Mouse (Mus musculus): ENCODE results near the gene Sprr1b. TPM values are rescaled to one million over a fixed set of nuclear protein-coding genes. Genes with fewer than 3 reads are reported as not detected.

The Sprr1b gene
- polyA plus RNA-seq, 1 experiment, result 0.46 TPM

GRCm38 (mm10) chr3:92417782-92418181 lies 20.8 kb downstream of the Sprr1b start, which contains the start of gene Sprr2j-ps:
Sprr2j-ps (plus strand) TSS chr3:92418082.
- TF ChIP-seq FOSL1 (IDR thresholded peaks at IDR 0.05; ENCODE audit: insufficient read depth, low read length, poor library complexity, severe bottlenecking), result no peak
- no peak for TF ChIP-seq USF1 (IDR thresholded peaks at IDR 0.05; ENCODE audit: low read depth)
- TF ChIP-seq MYOG (IDR thresholded peaks at IDR 0.05; ENCODE audit: control insufficient read depth, extremely low read depth, insufficient read length), result no peak
- TF ChIP-seq MYOD1 (IDR thresholded peaks at IDR 0.05; ENCODE audit: control insufficient read depth, insufficient read length, low read depth), result no peak
- no peak for TF ChIP-seq MAX (IDR thresholded peaks at IDR 0.05)
- no peak for TF ChIP-seq CTCF (IDR thresholded peaks at IDR 0.05; ENCODE audit: control insufficient read depth, insufficient read depth, insufficient read length)
- TF ChIP-seq CEBPB (IDR thresholded peaks at IDR 0.05; ENCODE audit: low read depth), result no peak
- H3K27me3 ChIP-seq (ENCODE audit: control insufficient read depth, insufficient read depth, insufficient read length), result no peaks in the 10 kb centered on the region
- no peaks in the 10 kb centered on the region for H3K79me3 ChIP-seq (ENCODE audit: low read depth)
- H3ac ChIP-seq (ENCODE audit: control insufficient read depth, insufficient read length, low read depth), result no peak within 1 kb of the TSS
- no peaks in the 10 kb centered on the region for H3K79me2 ChIP-seq (ENCODE audit: control insufficient read depth, insufficient read depth)
- H3K36me3 ChIP-seq (ENCODE audit: control insufficient read depth, insufficient read depth), result no peaks in the 10 kb centered on the region
- no peak within 1 kb of the TSS for H3K4me3 ChIP-seq (ENCODE audit: insufficient read depth, poor library complexity, severe bottlenecking)

- Histone ChIP-seq H3K27me3 (ENCODE audit: control insufficient read depth, insufficient read depth, insufficient read length) (no peaks in the 10 kb centered on the region), H3K79me3 (ENCODE audit: low read depth) (no peaks in the 10 kb centered on the region), H3K4me3 (ENCODE audit: insufficient read depth, poor library complexity, severe bottlenecking) (no peak within 1 kb of the TSS), H3ac (ENCODE audit: control insufficient read depth, insufficient read length, low read depth) (no peak within 1 kb of the TSS), H3K36me3 (ENCODE audit: control insufficient read depth, insufficient read depth) (no peaks in the 10 kb centered on the region), H3K79me2 (ENCODE audit: control insufficient read depth, insufficient read depth) (no peaks in the 10 kb centered on the region)
- no peak for TF ChIP-seq FOSL1 (IDR thresholded peaks at IDR 0.05; ENCODE audit: insufficient read depth, low read length, poor library complexity, severe bottlenecking)
- TF ChIP-seq CTCF (IDR thresholded peaks at IDR 0.05; ENCODE audit: control insufficient read depth, insufficient read depth, insufficient read length), result no peak
- TF ChIP-seq USF1 (IDR thresholded peaks at IDR 0.05; ENCODE audit: low read depth), result no peak
- no peak for TF ChIP-seq MYOG (IDR thresholded peaks at IDR 0.05; ENCODE audit: control insufficient read depth, extremely low read depth, insufficient read length)
- TF ChIP-seq CEBPB (IDR thresholded peaks at IDR 0.05; ENCODE audit: low read depth), result no peak
- no peak for TF ChIP-seq MYOD1 (IDR thresholded peaks at IDR 0.05; ENCODE audit: control insufficient read depth, insufficient read length, low read depth)
- TF ChIP-seq MAX (IDR thresholded peaks at IDR 0.05), result no peak
These were observed 30.9 kb downstream of the Sprr1b start, which contains the start of gene Sprr2i for GRCm38 (mm10) chr3:92407691-92408090. Sprr2i (plus strand) TSS chr3:92407991.

GRCm38 (mm10) chr3:92394301-92394700 lies 44.3 kb downstream of the Sprr1b start:
- H3K79me3 ChIP-seq (ENCODE audit: low read depth), result no peaks in the 10 kb centered on the region
- H3K4me3 ChIP-seq (ENCODE audit: insufficient read depth, poor library complexity, severe bottlenecking), result no peak overlapping the region
- no peaks in the 10 kb centered on the region for H3K36me3 ChIP-seq (ENCODE audit: control insufficient read depth, insufficient read depth)
- no peak overlapping the region for H3ac ChIP-seq (ENCODE audit: control insufficient read depth, insufficient read length, low read depth)
- TF ChIP-seq CEBPB (IDR thresholded peaks at IDR 0.05; ENCODE audit: low read depth) (no peak), MAX (IDR thresholded peaks at IDR 0.05) (no peak), CTCF (IDR thresholded peaks at IDR 0.05; ENCODE audit: control insufficient read depth, insufficient read depth, insufficient read length) (no peak), MYOD1 (IDR thresholded peaks at IDR 0.05; ENCODE audit: control insufficient read depth, insufficient read length, low read depth) (no peak), USF1 (IDR thresholded peaks at IDR 0.05; ENCODE audit: low read depth) (no peak), FOSL1 (IDR thresholded peaks at IDR 0.05; ENCODE audit: insufficient read depth, low read length, poor library complexity, severe bottlenecking) (no peak), MYOG (IDR thresholded peaks at IDR 0.05; ENCODE audit: control insufficient read depth, extremely low read depth, insufficient read length) (no peak)
- H3K27me3 ChIP-seq (ENCODE audit: control insufficient read depth, insufficient read depth, insufficient read length), result no peaks in the 10 kb centered on the region
- H3K79me2 ChIP-seq (ENCODE audit: control insufficient read depth, insufficient read depth), result no peaks in the 10 kb centered on the region

Other genes with a start within 250 kb of the Sprr1b start
- 0.06 TPM for gene Sprr2a1, start 223.0 kb downstream of the Sprr1b start, polyA plus RNA-seq (2012; fragmentation: generic; extraction: Trizol)
- gene Sprr2a2, start 222.9 kb downstream of the Sprr1b start, polyA plus RNA-seq (2012; fragmentation: generic; extraction: Trizol), result 2.6 TPM
- 0.13 TPM for gene Sprr2a3, start 153.4 kb downstream of the Sprr1b start, polyA plus RNA-seq (2012; fragmentation: generic; extraction: Trizol)
- 0.11 TPM for gene Sprr2b, start 122.2 kb downstream of the Sprr1b start, polyA plus RNA-seq (2012; fragmentation: generic; extraction: Trizol)
- not detected for gene Sprr2d, start 99.6 kb downstream of the Sprr1b start, polyA plus RNA-seq (2012; fragmentation: generic; extraction: Trizol)
- 0.06 TPM for gene Sprr2e, start 86.6 kb downstream of the Sprr1b start, polyA plus RNA-seq (2012; fragmentation: generic; extraction: Trizol)
- not detected for gene Sprr2f, start 73.6 kb downstream of the Sprr1b start, polyA plus RNA-seq (2012; fragmentation: generic; extraction: Trizol)
- gene Sprr2h, start 53.1 kb downstream of the Sprr1b start, polyA plus RNA-seq (2012; fragmentation: generic; extraction: Trizol), result 1.8 TPM
- not detected for gene Sprr2i, start 30.8 kb downstream of the Sprr1b start, polyA plus RNA-seq (2012; fragmentation: generic; extraction: Trizol)
- 0.16 TPM for gene Sprr2j-ps, start 20.7 kb downstream of the Sprr1b start, polyA plus RNA-seq (2012; fragmentation: generic; extraction: Trizol)
- gene Gm9774, start 9.4 kb downstream of the Sprr1b start, polyA plus RNA-seq (2012; fragmentation: generic; extraction: Trizol), result 8.5 TPM
- gene Sprr2k, start 6.2 kb downstream of the Sprr1b start, polyA plus RNA-seq (2012; fragmentation: generic; extraction: Trizol), result 4.0 TPM
- not detected for gene Sprr3, start 19.9 kb upstream of the Sprr1b start, polyA plus RNA-seq (2012; fragmentation: generic; extraction: Trizol)
- gene Sprr1a, start 47.1 kb upstream of the Sprr1b start, polyA plus RNA-seq (2012; fragmentation: generic; extraction: Trizol), result 23.8 TPM
- not detected for gene Sprr4, start 61.7 kb upstream of the Sprr1b start, polyA plus RNA-seq (2012; fragmentation: generic; extraction: Trizol)
- gene 2310046K23Rik, start 95.7 kb upstream of the Sprr1b start, polyA plus RNA-seq (2012; fragmentation: generic; extraction: Trizol), result not detected
- 0.04 TPM for gene Ivl, start 134.9 kb upstream of the Sprr1b start, polyA plus RNA-seq (2012; fragmentation: generic; extraction: Trizol)
- gene Smcp, start 150.2 kb upstream of the Sprr1b start, polyA plus RNA-seq (2012; fragmentation: generic; extraction: Trizol), result not detected
- not detected for gene 2210017I01Rik, start 168.7 kb upstream of the Sprr1b start, polyA plus RNA-seq (2012; fragmentation: generic; extraction: Trizol)
- gene Lce6a, start 182.9 kb upstream of the Sprr1b start, polyA plus RNA-seq (2012; fragmentation: generic; extraction: Trizol), result not detected
- not detected for gene Lce1a1, start 209.5 kb upstream of the Sprr1b start, polyA plus RNA-seq (2012; fragmentation: generic; extraction: Trizol)
- not detected for gene Lce1b, start 218.1 kb upstream of the Sprr1b start, polyA plus RNA-seq (2012; fragmentation: generic; extraction: Trizol)
- gene Lce1a2, start 231.5 kb upstream of the Sprr1b start, polyA plus RNA-seq (2012; fragmentation: generic; extraction: Trizol), result not detected
- gene Lce1c, start 240.5 kb upstream of the Sprr1b start, polyA plus RNA-seq (2012; fragmentation: generic; extraction: Trizol), result not detected
- not detected for gene Lce1d, start 248.4 kb upstream of the Sprr1b start, polyA plus RNA-seq (2012; fragmentation: generic; extraction: Trizol)